ENCODE assay signal across 36 mouse cellular contexts in the genomic region with DNA sequence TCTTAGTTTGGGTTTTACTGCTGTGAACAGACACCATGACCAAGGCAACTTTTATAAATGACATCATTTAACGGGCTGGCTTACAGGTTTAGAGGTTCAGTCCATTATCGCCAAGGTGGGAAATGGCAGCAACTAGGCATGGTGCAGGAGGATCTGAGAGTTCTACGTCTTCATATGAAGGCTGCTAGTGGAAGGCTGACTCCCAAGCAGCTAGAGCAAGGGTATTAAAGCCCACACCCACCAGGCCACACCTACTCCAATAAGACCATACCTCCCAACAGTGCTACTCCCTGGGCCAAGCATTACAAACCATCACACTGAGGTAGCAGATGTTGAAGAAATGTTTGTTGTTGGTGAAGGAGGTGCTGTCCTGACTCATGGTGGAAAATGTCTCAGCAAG. TPM values are rescaled to one million over a fixed set of nuclear protein-coding genes. Genes with fewer than 3 reads are reported as not detected.
"Had no signal": no experiment of that assay in that cellular context is flagged by ENCODE, and none has a peak within 500 bp of the region (broad histone marks: within the 10 kb centered on the region; RNA-seq: fewer than 3 reads in every experiment).

No protein-coding gene starts in this region.

- H3K27me3 ChIP-seq: heart, embryonic 15.5 days; hindbrain, embryonic 12.5 days; hindbrain, embryonic 13.5 days; hindbrain, embryonic 15.5 days; intestine, embryonic 15.5 days; kidney, embryonic 15.5 days had no signal

- DNase-seq: heart, postnatal 10 days; heart, postnatal 14 days; heart, postnatal 36 days; heart, postnatal 4 days; kidney, adult 11 months; kidney, adult 18-20 months; kidney, adult 2 months; kidney, adult 8-10 months; kidney, adult 9 months; kidney, postnatal 10 days; kidney, postnatal 14 days; kidney, postnatal 25 days; kidney, postnatal 36 days; kidney, postnatal 4 days; layer of hippocampus, adult 9-11 months; layer of hippocampus, postnatal 36 days had no signal

- H3K4me1 ChIP-seq: heart, embryonic 15.5 days; hindbrain, embryonic 15.5 days; intestine, embryonic 15.5 days had no signal

- H3K9ac ChIP-seq: heart, embryonic 15.5 days; hindbrain, embryonic 12.5 days; hindbrain, embryonic 13.5 days; hindbrain, embryonic 14.5 days; hindbrain, embryonic 15.5 days; intestine, embryonic 15.5 days; kidney, embryonic 15.5 days had no signal

- H3K4me3 ChIP-seq: heart, embryonic 15.5 days; hindbrain, embryonic 10.5 days; hindbrain, embryonic 12.5 days; hindbrain, embryonic 13.5 days; hindbrain, embryonic 15.5 days; intestine, embryonic 15.5 days; kidney, embryonic 15.5 days; layer of hippocampus, adult 2 months; left cerebral cortex, adult 2 months had no signal

- H3K36me3 ChIP-seq: heart, embryonic 15.5 days; hindbrain, embryonic 10.5 days; hindbrain, embryonic 12.5 days; hindbrain, embryonic 13.5 days; hindbrain, embryonic 15.5 days; intestine, embryonic 15.5 days; kidney, embryonic 15.5 days had no signal

- H3K27ac ChIP-seq: heart, embryonic 15.5 days; hindbrain, embryonic 10.5 days; hindbrain, embryonic 12.5 days; hindbrain, embryonic 13.5 days; hindbrain, embryonic 14.5 days; hindbrain, embryonic 15.5 days; hindbrain, postnatal 0 days; intestine, embryonic 15.5 days; kidney, embryonic 15.5 days; kidney, postnatal 0 days; layer of hippocampus, adult 2 months; left cerebral cortex, adult 2 months had no signal

RNA-seq across cellular contexts. Expression of a gene that starts 51.1 kb away (rescaled TPM):
- total RNA-seq: heart, postnatal 10 days; heart, postnatal 14 days; heart, postnatal 25 days; heart, postnatal 36 days; heart, postnatal 4 days; hematopoietic stem cell, adult 5-6 weeks; hindbrain, postnatal 0 days; layer of hippocampus, adult 18-20 months; layer of hippocampus, adult 2 months; layer of hippocampus, postnatal 14 days; layer of hippocampus, postnatal 36 days; left cerebral cortex, adult 2 months; left cerebral cortex, adult 8-10 months had no signal
- polyA plus RNA-seq: heart, embryonic 14.5 days; hindbrain, embryonic 10.5 days; hindbrain, embryonic 11.5 days; hindbrain, embryonic 12.5 days; hindbrain, embryonic 13.5 days; inflammation-experienced regulatory T-cells, adult 6 months had no signal
